Mouse (Mus musculus) gastrocnemius, postnatal 10 days (tissue): ENCODE data around the gene Lgals2. TPM values are rescaled to one million over a fixed set of nuclear protein-coding genes. Genes with fewer than 3 reads are reported as not detected.

Source experiments
- DNase-seq: peaks from one replicate; pipeline ENCODE4 v3.0.0; 2021; ENCODE audit warnings: mixed read lengths
- total RNA-seq, 2 experiments: library from RNA; stranded (reverse); gene quantifications; 2 replicates each; pipeline ENCODE4 v1.2.3; 2021

Lgals2 gene
- total RNA-seq, 2 experiments from 2014 or later: not detected

DNA sequence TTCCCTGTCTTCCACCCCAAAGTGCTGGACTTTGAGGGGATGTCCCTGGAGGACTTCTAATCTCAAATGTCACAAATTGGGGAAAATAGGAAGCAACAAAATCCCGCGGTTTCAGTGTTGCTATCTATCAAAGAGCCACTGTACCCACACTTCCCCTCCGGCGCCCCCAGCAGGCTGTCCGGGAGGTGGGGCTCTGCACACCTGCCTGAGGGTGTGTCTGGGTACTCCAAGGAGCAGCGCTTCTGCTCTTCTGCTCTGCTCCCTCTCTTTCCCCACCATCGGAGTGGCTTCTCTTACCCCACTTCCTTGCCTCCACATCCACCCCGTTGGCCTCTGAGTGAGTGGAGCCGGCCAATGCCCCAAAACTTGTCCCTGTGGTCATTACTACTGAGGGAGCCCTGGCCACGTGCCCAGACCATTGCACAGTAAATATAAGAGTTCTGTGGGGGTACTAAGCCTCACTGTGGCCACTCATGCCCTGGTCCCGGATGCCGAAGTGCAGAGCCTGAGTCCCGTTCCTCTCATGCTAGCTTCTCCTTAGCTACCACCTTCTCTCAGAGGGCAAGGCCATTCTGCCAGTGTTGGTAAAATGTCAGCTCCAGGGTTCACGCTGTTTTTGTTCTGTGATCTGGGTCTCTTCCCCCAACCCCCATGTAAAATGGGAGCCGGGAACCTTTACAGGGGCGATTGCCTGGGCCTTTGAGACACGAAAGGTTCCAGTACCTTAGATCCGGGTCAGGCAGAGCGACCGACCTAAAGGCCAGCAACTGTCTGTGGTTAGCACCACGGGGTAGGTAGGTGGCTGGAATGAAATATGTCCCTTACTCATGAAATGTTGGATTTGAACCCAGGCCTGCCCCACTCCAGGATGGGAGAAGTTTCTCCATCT lies 11.5 kb downstream of the Lgals2 start:
- no peak for DNase-seq

- peak; percentile 73 for DNase-seq
Observed at GRCm38 (mm10) chr15:78842371-78843163, 12.8 kb downstream of the Lgals2 start, which contains the start of gene Cdc42ep1. TSS of gene Cdc42ep1 (plus strand) at chr15:78842624.

DNA sequence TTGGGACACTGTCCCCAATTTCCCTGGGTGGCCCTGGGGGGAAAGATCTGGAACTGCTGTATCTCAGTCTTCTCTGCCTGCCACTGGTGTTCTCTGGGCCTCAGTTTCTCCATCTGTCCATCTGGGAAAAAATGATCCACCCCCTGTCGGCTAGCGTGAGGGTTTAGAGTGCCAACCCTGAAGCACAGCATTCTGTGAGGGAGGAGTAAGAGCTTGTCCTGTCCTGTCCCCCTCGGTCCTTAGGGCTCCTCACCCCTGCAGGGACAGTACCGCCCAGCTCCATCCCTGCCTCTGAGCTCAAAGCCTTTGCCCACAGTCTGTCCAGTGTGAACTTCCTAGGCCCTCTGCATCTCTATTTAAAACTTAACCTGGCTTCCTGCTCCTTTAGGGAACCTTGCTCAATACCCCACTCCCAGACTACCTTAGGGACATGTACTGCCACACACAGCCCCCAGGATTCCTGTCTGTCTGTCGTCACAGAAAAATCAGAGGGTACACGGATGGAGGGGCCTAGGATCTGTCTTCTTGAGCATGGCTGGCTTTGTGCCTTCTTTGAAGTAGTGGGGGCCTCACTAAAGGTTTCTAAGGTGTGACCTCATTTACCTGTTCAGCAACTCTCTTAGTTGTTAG lies 14.1 kb downstream of the Lgals2 start:
- DNase-seq: no peak

DNA sequence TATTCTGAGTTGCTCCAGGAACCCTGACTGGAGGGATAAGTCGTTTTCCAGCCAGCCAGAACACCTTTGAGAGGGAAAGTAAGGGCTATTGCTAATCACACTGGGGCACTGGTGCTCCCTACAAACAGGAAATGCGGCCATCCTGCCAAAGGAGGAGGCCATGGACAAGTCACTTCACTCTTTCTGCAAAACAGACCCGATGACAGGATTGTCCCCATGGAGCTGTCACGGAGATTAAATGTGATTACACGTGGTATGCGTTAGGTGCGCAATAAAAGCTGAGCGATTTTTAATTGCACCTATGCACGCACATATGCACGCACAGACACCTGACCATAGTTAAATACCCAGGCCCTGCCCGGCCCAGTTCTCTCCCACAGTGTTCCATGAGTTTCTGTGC lies 14.6 kb downstream of the Lgals2 start:
- no peak for DNase-seq

- no peak for DNase-seq
Observed at GRCm38 (mm10) chr15:78840241-78840640, 15.1 kb downstream of the Lgals2 start.

DNA sequence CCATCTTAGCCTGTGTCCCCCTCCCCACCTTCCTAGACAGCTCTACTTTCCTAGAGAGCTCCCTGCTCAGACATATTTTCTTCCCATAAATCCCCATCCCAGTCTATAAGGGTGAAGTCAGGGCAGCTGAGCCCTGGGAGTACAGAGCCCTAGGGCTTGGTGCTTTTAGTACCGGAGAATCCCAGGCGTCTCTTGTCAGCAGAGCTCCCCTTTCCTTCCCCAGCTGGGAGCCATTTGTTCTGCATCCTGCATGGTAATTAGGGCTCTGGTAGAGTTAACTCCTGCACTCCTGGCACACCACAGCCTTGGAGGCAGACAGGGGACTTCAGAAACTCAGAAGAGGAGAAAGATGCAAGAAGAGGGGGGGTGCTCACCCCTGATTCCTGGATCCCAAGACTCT lies 15.6 kb downstream of the Lgals2 start:
- DNase-seq: no peak

GRCm38 (mm10) chr15:78836086-78836621 lies 19.2 kb downstream of the Lgals2 start:
- DNase-seq: no peak

DNA sequence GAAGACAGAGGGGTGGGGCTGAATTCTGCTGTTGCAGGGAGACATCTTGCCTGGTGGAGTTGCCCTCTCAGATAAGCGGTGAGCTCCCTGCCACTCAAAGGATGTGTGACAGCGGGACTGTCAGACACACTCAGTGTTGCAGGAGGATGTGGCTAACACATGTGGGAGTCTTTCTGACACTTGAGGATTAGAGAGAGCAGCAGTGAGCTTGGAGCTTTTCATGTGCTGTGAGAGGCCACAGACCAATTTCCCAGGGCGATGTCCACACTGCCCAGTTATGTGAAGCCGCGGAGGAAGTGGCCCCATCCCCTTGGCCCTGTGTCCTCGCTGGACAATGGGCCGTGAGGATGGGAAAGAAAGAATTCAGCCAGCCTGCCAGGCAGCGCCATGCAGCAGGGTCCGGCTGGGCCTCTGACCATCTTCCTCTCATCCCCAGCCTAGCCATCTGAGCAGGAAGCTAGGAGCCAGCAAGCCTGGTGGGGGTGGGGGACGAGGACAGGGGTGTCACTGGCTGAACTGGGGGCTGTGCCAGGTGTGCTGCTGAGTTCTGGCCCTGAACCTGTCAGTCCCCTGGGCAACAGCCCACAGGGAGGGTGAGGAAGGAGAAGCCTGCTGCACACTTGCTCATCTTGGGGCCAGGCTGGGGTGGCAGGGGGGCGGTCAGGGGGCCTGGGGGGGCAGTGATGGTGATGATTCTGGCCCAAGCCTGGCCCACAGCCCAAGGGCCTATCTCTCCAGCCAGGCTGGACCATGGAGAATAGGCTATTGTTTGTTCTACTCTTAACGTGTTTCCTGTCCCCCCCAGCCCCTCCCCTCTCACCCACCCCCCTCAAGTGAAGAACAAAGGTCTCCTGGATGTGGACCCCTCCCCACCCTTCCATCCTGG lies 19.9 kb downstream of the Lgals2 start:
- DNase-seq: no peak

- no peak for DNase-seq
Observed at GRCm38 (mm10) chr15:78834233-78835005, 20.9 kb downstream of the Lgals2 start.

GRCm38 (mm10) chr15:78833582-78833981 lies 21.7 kb downstream of the Lgals2 start:
- no peak for DNase-seq

DNA sequence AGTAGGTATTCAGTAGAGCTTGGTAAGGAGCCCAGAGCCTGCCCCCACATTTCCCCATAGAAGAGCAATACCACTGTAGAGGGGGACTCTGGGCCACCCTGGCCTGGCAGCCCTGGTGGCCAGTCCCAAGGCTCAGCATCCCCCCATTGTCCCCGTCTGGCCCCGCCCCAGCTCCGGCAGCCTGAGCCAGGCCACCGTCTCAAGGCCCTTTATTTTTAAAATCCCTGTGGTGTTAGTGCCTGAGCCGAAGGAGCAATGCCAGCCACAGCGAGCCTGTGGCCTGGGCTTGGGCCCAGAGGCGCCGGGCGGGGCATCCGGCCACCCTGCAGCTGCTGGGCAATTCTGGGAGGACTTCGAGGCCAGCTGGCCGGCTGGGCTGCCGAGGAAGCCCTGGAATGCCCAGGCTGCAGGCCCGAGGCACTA lies 22.6 kb downstream of the Lgals2 start:
- DNase-seq: peak; percentile 86

DNA sequence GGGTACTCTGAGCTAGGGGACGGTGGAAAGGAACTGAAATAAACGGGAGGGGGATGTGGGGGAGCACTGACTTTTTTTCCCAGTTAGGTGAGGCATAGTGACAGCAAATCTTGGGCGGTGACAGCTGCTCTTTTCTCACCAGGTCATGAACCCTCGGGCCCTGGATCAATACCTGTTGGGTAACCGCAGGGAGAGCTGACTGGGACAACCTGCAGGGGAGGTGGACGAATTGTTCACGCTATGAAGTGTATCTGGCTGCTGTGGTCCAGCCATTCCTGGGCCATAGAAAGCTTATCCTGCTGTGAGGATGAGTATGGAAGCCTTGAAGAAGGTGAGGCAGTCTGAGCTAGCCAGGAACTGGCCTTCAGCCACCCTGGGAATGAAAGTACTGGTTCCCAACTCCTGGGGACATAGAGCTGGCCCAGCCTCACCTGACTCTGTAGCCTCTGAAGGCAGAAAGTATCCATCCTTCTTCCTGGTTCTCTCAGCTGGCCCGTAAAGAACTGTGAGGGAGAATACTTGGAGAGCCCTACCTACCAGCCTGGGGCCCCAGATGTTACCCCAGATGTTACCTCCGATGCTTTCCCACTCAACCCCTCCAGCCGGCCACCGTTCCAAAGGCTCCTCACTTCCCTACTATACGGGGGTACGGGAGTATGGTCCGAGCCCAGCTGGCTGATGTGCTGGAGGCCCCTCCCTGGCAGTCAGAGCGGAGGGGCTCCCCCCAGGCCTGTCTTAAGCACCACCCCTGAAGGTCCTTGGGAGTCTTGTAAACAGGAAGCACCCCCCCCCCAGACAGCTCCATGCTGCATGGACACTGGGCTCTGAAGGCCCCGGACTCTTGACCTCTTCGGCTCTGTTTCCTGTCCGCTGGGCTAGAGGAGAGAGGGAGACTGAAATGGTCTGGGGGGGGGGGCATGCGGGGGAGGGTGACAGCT lies 23.3 kb downstream of the Lgals2 start:
- peak; percentile 15 for DNase-seq

DNA sequence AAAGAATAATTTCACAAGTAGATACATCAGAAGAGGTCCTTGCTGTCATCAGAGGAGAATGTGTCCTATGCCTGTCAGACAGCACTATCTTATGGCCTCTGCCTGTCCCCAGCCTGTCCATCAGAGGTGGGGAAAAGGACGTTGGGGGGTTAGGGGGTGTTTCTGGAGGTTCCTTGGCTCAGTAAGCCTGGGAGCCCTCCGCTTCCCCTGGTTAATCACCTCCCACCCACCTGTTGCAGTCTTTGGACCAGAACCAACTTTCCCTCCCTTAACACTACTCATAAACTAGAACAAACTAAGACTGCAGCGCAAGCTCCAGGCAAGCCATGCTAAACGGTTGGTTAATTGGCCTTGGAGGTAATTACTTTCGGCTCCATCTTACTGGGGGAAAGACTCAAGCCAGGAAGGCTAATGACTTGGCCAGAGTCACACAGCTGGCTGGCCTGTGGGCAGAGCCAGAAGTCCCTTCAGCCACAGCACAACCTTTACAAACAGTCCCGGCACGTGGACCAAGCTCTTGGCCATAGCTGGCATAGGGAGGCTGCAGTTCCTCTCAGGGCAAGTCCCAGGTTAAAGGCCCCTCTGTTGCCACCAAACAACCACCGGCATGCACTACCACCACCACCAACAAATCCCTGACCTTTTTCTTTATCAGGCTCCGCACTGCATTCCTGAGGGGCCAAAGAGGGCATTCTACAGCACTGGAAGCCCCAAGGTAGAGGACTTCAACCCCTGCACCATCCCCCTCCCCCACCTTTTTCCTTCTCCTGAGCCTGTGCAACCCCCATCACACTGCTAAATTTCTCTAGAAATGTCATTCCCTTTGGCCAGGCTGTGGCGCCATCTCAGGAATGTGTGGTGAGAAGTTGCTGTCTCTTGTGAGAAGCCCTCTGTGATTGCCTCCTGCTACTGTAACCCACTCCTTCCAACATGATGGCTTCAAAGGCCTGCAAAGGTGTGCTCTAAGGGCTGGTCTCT lies 24.3 kb downstream of the Lgals2 start:
- DNase-seq: no peak

DNA sequence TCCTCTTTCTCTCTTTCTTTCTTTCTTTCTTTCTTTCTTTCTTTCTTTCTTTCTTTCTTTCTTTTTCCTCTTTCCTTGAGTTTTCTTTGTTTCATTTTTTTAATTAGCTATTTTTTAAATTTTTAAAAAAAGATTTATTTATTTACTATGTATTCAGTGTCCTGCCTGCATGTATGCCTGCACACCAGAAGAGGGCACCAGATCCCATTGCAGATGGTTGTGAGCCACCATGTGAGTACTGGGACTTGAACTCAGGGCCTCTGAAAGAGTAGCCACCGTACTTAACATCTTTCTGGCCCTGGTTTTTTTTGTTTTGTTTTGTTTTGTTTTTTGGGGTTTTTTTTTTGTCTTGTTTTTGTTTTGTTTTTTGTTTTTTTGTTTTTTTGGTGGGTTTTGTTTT lies 25.7 kb downstream of the Lgals2 start:
- DNase-seq: no peak

GRCm38 (mm10) chr15:78828315-78828714 lies 27.0 kb downstream of the Lgals2 start:
- DNase-seq: no peak

GRCm38 (mm10) chr15:78826213-78827204 lies 28.8 kb downstream of the Lgals2 start:
- peak; percentile 74 for DNase-seq

- no peak for DNase-seq
Observed at GRCm38 (mm10) chr15:78816074-78816391, 39.3 kb downstream of the Lgals2 start.
